In the genomic region with DNA sequence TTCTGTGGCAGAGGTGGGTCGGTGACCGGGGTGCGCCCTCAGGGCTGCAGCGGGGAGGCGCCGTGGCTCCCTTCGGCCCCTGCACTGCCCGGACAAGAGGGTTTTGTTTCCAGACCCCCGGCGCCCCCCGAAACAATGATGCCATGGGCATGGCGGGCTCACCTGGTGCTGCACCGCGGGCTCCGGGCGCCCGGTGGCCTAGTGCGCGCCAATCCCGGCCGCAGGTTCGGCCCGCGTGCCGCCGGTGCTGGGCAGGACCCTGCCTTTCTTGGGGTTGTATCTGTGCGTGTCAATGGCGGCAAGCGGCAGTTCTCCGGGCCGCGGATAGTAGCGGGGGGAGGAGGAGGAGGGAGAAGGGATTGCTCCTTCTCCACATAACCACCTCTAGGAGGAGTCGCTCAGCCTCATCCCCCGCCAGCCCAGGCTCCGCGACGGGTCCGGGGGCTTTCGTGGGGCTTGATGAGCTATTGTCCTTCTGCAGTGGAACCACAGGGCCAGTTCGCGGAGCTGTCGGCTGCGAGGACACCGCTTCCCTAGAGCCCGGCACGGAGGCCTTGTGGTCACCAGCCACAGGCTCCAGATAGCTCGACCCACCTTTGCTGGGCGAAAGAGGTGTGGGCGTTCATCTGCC, we compare ENCODE assay signal across 9 mouse cellular contexts. TPM values are rescaled to one million over a fixed set of nuclear protein-coding genes. Genes with fewer than 3 reads are reported as not detected.
DNase-seq lines count a peak whose midpoint lies in the region; ATAC-seq and TF ChIP-seq lines count a peak whose summit lies in the region.
"Had no signal": no experiment of that assay in that cellular context is flagged by ENCODE, and none has a peak within 500 bp of the region (broad histone marks: within the 10 kb centered on the region; RNA-seq: fewer than 3 reads in every experiment).

A gene (minus strand): TSS at position 527 of the 631 bp plus-strand sequence.

- DNase-seq in cerebellum, adult 18-20 months: peak; percentile 82 to 87
- peak; percentile 91 for DNase-seq in forebrain, postnatal 0 days
- peak; percentile 22 for DNase-seq in heart, postnatal 25 days (ENCODE audit: low spot score)
- peak; percentile 51 to 58 for DNase-seq in layer of hippocampus, adult 2 months (ENCODE audit: low spot score in 2 of 2)
- peak; percentile 36 for DNase-seq in liver, postnatal 0 days
- peak; percentile 62 for DNase-seq in ovary, adult 18-20 months (ENCODE audit: low spot score)
- peak; percentile 24 for DNase-seq in urinary bladder, postnatal 10 days (ENCODE audit: low spot score)

- ATAC-seq in forebrain, postnatal 0 days: peak; percentile 91
- peak; percentile 35; the same call in 1 of the 2 replicates for ATAC-seq in liver, postnatal 0 days

- no peak within 1 kb of the TSS for H3K27ac ChIP-seq in ES-Bruce4 (ENCODE audit: insufficient read depth, low read length)
- H3K27ac ChIP-seq in forebrain, postnatal 0 days (ENCODE audit: low read depth, low read length): peak within 1 kb of the TSS; percentile 99
- H3K27ac ChIP-seq in layer of hippocampus, adult 2 months: peak within 1 kb of the TSS; percentile 95
- H3K27ac ChIP-seq in liver, postnatal 0 days (ENCODE audit: low read depth): 0 out of 2 replicates have a peak within 1 kb of the TSS, but pooled peaks have one; percentile 11

- peak within 1 kb of the TSS; percentile 83 for H3K4me3 ChIP-seq in ES-Bruce4 (ENCODE audit: low read depth, low read length)
- peak within 1 kb of the TSS; percentile 91 for H3K4me3 ChIP-seq in forebrain, postnatal 0 days (ENCODE audit: low read depth, low read length)
- peak within 1 kb of the TSS; percentile 95 for H3K4me3 ChIP-seq in layer of hippocampus, adult 2 months
- H3K4me3 ChIP-seq in liver, postnatal 0 days (ENCODE audit: low read depth, low read length): peak within 1 kb of the TSS; percentile 66

- no peak for TF ChIP-seq POLR2A in ES-Bruce4 (IDR thresholded peaks at IDR 0.05; ENCODE audit: insufficient read depth, low read length)

- H3K9ac ChIP-seq in ES-Bruce4 (ENCODE audit: low read depth, poor library complexity, severe bottlenecking): peak within 1 kb of the TSS; percentile 98
- H3K9ac ChIP-seq in forebrain, postnatal 0 days: peak within 1 kb of the TSS; percentile 100
- H3K9ac ChIP-seq in liver, postnatal 0 days (replicated peaks): peak within 1 kb of the TSS; percentile 61

- no peaks in the 10 kb centered on the region for H3K27me3 ChIP-seq in ES-Bruce4 (ENCODE audit: control insufficient read depth, insufficient read depth, low read length, poor library complexity, severe bottlenecking)
- no peaks in the 10 kb centered on the region for H3K27me3 ChIP-seq in forebrain, postnatal 0 days (ENCODE audit: insufficient read depth, low read length)
- peaks cover 21% of the 10 kb centered on the region for H3K27me3 ChIP-seq in liver, postnatal 0 days (ENCODE audit: insufficient read depth, low read length)

- TF ChIP-seq EP300 in ES-Bruce4 (IDR thresholded peaks at IDR 0.05; ENCODE audit: insufficient read depth, low read depth, low read length): no peak
- TF ChIP-seq EP300 in liver, postnatal 0 days (IDR thresholded peaks at IDR 0.05; ENCODE audit: low read depth): no peak

- peak; percentile 9 for TF ChIP-seq CTCF in ES-Bruce4 (IDR thresholded peaks at IDR 0.05; ENCODE audit: low read depth, low read length)
- peak; percentile 75 for TF ChIP-seq CTCF in forebrain, postnatal 0 days (IDR thresholded peaks at IDR 0.05; ENCODE audit: low read depth)
- peak; percentile 68 for TF ChIP-seq CTCF in layer of hippocampus, adult 2 months (conservative IDR thresholded peaks at IDR 0.05)
- TF ChIP-seq CTCF in liver, postnatal 0 days (IDR thresholded peaks at IDR 0.05; ENCODE audit: low read depth): 0 out of 2 replicates have a peak, but pooled peaks have one; percentile 12

- H3K36me3 ChIP-seq in ES-Bruce4 (ENCODE audit: control insufficient read depth, insufficient read depth, low read length, poor library complexity, severe bottlenecking): no peaks in the 10 kb centered on the region
- H3K36me3 ChIP-seq in forebrain, postnatal 0 days (ENCODE audit: insufficient read depth): no peaks in the 10 kb centered on the region
- no peaks in the 10 kb centered on the region for H3K36me3 ChIP-seq in liver, postnatal 0 days (replicated peaks; ENCODE audit: insufficient read depth, low read length)
- H3K36me3 ChIP-seq: G1E had no signal

- H3K4me2 ChIP-seq in forebrain, postnatal 0 days (ENCODE audit: low read depth): peak within 1 kb of the TSS; percentile 65
- peak within 1 kb of the TSS; percentile 88 for H3K4me2 ChIP-seq in liver, postnatal 0 days (ENCODE audit: low read depth, low read length)

- intact Hi-C loops in heart, postnatal 25 days (cut with DNase I): no loop called here

- H3K4me1 ChIP-seq in ES-Bruce4 (ENCODE audit: control insufficient read depth, insufficient read depth, low read length): no peaks in the 10 kb centered on the region
- H3K4me1 ChIP-seq in forebrain, postnatal 0 days (ENCODE audit: insufficient read depth): 0 out of 2 replicates have a peak, but pooled peaks cover 8% of the 10 kb centered on the region
- peaks cover 5% of the 10 kb centered on the region; the same call in 1 of the 2 replicates for H3K4me1 ChIP-seq in liver, postnatal 0 days (ENCODE audit: insufficient read depth)

- 1% methylated on average over 50 of the region's 50 CpGs for WGBS in forebrain, postnatal 0 days
- 3% methylated on average over 49 of the region's 50 CpGs for WGBS in liver, postnatal 0 days (ENCODE audit: insufficient replicate concordance)

- no peaks in the 10 kb centered on the region for H3K9me3 ChIP-seq in ES-Bruce4 (replicated peaks; ENCODE audit: control insufficient read depth, insufficient read depth, low read length, poor library complexity, severe bottlenecking)
- H3K9me3 ChIP-seq in forebrain, postnatal 0 days (ENCODE audit: low read length): no peaks in the 10 kb centered on the region
- H3K9me3 ChIP-seq in liver, postnatal 0 days (ENCODE audit: low read length): no peaks in the 10 kb centered on the region
- H3K9me3 ChIP-seq: G1E had no signal

RNA-seq across cellular contexts. Expression of the gene that starts here (rescaled TPM):
- polyA plus RNA-seq in ES-Bruce4 (2011; ENCODE audit: insufficient read depth, insufficient read length, low read depth, missing spikeins): 16.8 and 21.6 TPM in 2 replicates
- total RNA-seq in forebrain, postnatal 0 days (2014; rRNA removed): 129 and 143 TPM in 2 replicates
- polyA plus RNA-seq in forebrain, postnatal 0 days (2015; fragmentation: Nextera tagmentation; extraction: Ambion mirVana): 175 and 191 TPM in 2 replicates
- 1 to 10 TPM; 4.6 to 5.5 TPM for total RNA-seq in heart, postnatal 25 days (2021)
- total RNA-seq in layer of hippocampus, adult 2 months (2021): 10 to 100 TPM; 14.3 to 14.7 TPM
- polyA plus RNA-seq in liver, postnatal 0 days (2015; fragmentation: Nextera tagmentation; extraction: Ambion mirVana): 1.9 and 2.0 TPM in 2 replicates
- polyA plus RNA-seq: G1E had no signal

Comparison
In these comparisons a context has a peak if more than half of its experiments do, and no peak if none do; other contexts are left out.
1. CTCF ChIP-seq: peak in every context shown above with its lines; median percentile 75 in forebrain, postnatal 0 days; 68 in layer of hippocampus, adult 2 months; 12 in liver, postnatal 0 days; 9 in ES-Bruce4.
2. DNase-seq: peak in every context shown above with its lines; median percentile 91 in forebrain, postnatal 0 days; 84 in cerebellum, adult 18-20 months; 62 in ovary, adult 18-20 months; 54 in layer of hippocampus, adult 2 months; 36 in liver, postnatal 0 days; 24 in urinary bladder, postnatal 10 days; 22 in heart, postnatal 25 days.